Mouse (Mus musculus): Measurements from ENCODE around the gene Eif2d. TPM values are rescaled to one million over a fixed set of nuclear protein-coding genes. Genes with fewer than 3 reads are reported as not detected.

Eif2d gene
- polyA plus RNA-seq, 1 experiment from 2014 or later, result 53.6 TPM

GRCm38 (mm10) chr1:131211655-131212054 is 58.7 kb downstream of the Eif2d start:
- WGBS, result 85% methylated on average over 1 of the region's 1 CpGs
- no peak overlapping the region for H3K4me3 ChIP-seq
- no peak overlapping the region for H3K27ac ChIP-seq
- H3K27me3 ChIP-seq (replicated peaks), result no peaks in the 10 kb centered on the region
- no peaks in the 10 kb centered on the region for H3K36me3 ChIP-seq (replicated peaks)
- H3K9ac ChIP-seq, result no peak overlapping the region
- no peak for ATAC-seq (replicated peaks)
- no peak overlapping the region for H3K4me2 ChIP-seq
- H3K4me1 ChIP-seq, result 0 out of 2 replicates have a peak, but pooled peaks cover 3% of the 10 kb centered on the region
- H3K9me3 ChIP-seq, result no peaks in the 10 kb centered on the region

GRCm38 (mm10) chr1:131212956-131213355 is 60.0 kb downstream of the Eif2d start:
- no peak overlapping the region for H3K4me2 ChIP-seq
- H3K36me3 ChIP-seq (replicated peaks), result no peaks in the 10 kb centered on the region
- 0 out of 2 replicates have a peak, but pooled peaks cover 3% of the 10 kb centered on the region for H3K4me1 ChIP-seq
- ATAC-seq (replicated peaks), result no peak
- no peak overlapping the region for H3K4me3 ChIP-seq
- WGBS, result 82% methylated on average over 5 of the region's 5 CpGs
- H3K27ac ChIP-seq, result no peak overlapping the region
- no peaks in the 10 kb centered on the region for H3K9me3 ChIP-seq
- no peak overlapping the region for H3K9ac ChIP-seq
- H3K27me3 ChIP-seq (replicated peaks), result no peaks in the 10 kb centered on the region

DNA sequence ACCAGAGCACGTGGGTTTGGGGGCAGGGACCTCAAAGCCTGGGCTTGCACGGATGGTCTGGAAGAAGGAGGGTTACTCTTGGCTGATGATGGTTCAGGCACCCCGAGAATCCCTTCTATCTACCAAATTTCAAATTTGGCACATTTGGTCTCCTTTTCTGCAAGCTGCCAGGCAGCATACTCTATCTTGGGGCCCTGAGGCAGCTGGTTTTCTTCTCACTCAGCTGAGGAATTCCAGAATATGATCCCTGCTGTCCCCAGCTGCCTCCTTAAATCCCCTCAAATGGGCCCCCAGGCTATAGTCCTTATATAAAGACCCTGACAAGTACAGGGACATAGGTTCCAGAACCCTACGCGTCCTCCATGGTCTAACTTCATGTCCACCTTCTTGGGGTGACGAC is 60.4 kb downstream of the Eif2d start:
- H3K9ac ChIP-seq, result no peak overlapping the region
- H3K36me3 ChIP-seq (replicated peaks), result no peaks in the 10 kb centered on the region
- WGBS, result 78% methylated on average over 6 of the region's 6 CpGs
- ATAC-seq (replicated peaks), result no peak
- no peaks in the 10 kb centered on the region for H3K9me3 ChIP-seq
- no peak overlapping the region for H3K27ac ChIP-seq
- no peaks in the 10 kb centered on the region for H3K27me3 ChIP-seq (replicated peaks)
- H3K4me2 ChIP-seq, result no peak overlapping the region
- 0 out of 2 replicates have a peak, but pooled peaks cover 3% of the 10 kb centered on the region for H3K4me1 ChIP-seq
- no peak overlapping the region for H3K4me3 ChIP-seq

- no peak for ATAC-seq (replicated peaks)
- Histone ChIP-seq H3K9me3 (no peaks in the 10 kb centered on the region), H3K4me2 (no peak overlapping the region), H3K27ac (no peak overlapping the region), H3K4me3 (no peak overlapping the region), H3K36me3 (replicated peaks) (no peaks in the 10 kb centered on the region), H3K27me3 (replicated peaks) (no peaks in the 10 kb centered on the region), H3K4me1 (no peaks in the 10 kb centered on the region), H3K9ac (no peak overlapping the region)
- WGBS, result 86% methylated on average over 11 of the region's 11 CpGs
Measured at GRCm38 (mm10) chr1:131218933-131219332, 66.0 kb downstream of the Eif2d start.

DNA sequence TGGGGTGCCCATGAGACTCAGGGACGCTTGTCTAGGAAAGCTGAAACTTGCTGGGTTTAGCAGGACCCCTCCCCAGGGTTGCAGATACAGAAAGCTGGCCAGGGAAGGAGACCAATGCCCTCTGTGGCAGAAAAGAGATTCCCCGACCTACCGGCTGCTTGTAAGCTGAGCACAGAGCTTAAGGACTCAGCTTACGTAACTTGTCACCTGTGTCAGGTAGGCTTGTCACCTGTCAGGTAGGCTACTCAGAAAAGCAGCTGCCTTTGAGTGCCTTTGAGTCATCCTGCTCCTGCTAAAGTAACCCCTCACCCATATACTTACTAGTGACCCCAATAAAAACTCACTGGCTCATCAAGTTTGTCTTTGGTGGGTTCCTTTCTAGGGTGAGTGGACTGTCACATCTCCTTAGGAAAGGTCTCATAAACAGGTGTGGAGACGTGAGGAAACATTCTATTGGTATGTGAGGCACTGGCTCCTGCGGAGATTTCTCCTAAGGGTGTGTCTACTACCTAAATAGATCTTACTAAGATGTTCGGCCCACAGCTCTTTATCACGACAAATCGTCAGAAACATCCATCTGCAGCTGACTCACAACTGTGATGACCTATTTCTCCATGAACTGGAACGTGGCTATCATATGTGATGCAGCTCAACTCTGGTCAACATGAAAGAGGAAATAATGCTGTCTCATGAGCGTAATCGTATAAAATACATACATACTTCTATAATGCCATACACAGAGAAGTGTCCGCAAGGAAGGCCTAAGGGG is 69.0 kb downstream of the Eif2d start:
- no peaks in the 10 kb centered on the region for H3K9me3 ChIP-seq
- ATAC-seq (replicated peaks), result no peak
- no peak overlapping the region for H3K4me3 ChIP-seq
- H3K4me1 ChIP-seq, result no peaks in the 10 kb centered on the region
- H3K27me3 ChIP-seq (replicated peaks), result no peaks in the 10 kb centered on the region
- no peak overlapping the region for H3K9ac ChIP-seq
- H3K4me2 ChIP-seq, result no peak overlapping the region
- 88% methylated on average over 13 of the region's 13 CpGs for WGBS
- no peak overlapping the region for H3K27ac ChIP-seq
- no peaks in the 10 kb centered on the region for H3K36me3 ChIP-seq (replicated peaks)

DNA sequence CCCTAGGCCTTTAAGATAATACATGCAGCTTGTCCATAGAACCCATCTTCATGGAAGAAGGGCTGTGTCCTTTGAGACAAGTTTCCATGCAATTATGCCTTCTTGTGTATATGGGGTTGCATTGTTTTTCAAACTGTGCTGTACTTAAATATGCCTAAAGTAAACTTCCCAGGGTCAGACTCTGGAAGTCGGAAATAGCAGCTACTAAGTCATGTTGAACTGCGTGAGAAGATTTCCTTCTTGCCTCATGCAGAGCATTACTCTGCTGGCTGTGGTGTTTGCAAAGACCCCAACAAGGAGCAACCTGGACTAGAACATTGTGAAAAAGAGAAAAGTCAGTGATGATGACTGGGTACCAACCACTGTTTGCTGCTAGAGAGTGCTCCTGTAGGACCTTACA is 70.4 kb downstream of the Eif2d start:
- WGBS, result 90% methylated on average over 2 of the region's 2 CpGs
- no peak overlapping the region for H3K27ac ChIP-seq
- ATAC-seq (replicated peaks), result no peak
- no peaks in the 10 kb centered on the region for H3K4me1 ChIP-seq
- no peak overlapping the region for H3K9ac ChIP-seq
- H3K4me2 ChIP-seq, result no peak overlapping the region
- H3K9me3 ChIP-seq, result no peaks in the 10 kb centered on the region
- no peaks in the 10 kb centered on the region for H3K27me3 ChIP-seq (replicated peaks)
- H3K4me3 ChIP-seq, result no peak overlapping the region
- H3K36me3 ChIP-seq (replicated peaks), result no peaks in the 10 kb centered on the region

- ATAC-seq (replicated peaks), result 0 out of 2 replicates have a peak, but pooled peaks have one; percentile 27
- Histone ChIP-seq H3K4me2 (no peak overlapping the region), H3K36me3 (replicated peaks) (no peaks in the 10 kb centered on the region), H3K4me3 (no peak overlapping the region), H3K9ac (no peak overlapping the region), H3K9me3 (no peaks in the 10 kb centered on the region), H3K27me3 (replicated peaks) (no peaks in the 10 kb centered on the region), H3K4me1 (no peaks in the 10 kb centered on the region), H3K27ac (no peak overlapping the region)
- WGBS, result 28% methylated on average over 12 of the region's 12 CpGs
Measured at GRCm38 (mm10) chr1:131224848-131225471, 72.0 kb downstream of the Eif2d start.

GRCm38 (mm10) chr1:131228225-131228624 is 75.2 kb downstream of the Eif2d start:
- 70% methylated on average over 7 of the region's 7 CpGs for WGBS
- H3K9ac ChIP-seq, result no peak overlapping the region
- no peak for ATAC-seq (replicated peaks)
- no peaks in the 10 kb centered on the region for H3K9me3 ChIP-seq
- H3K27me3 ChIP-seq (replicated peaks), result no peaks in the 10 kb centered on the region
- H3K4me3 ChIP-seq, result no peak overlapping the region
- H3K36me3 ChIP-seq (replicated peaks), result no peaks in the 10 kb centered on the region
- H3K4me1 ChIP-seq, result no peaks in the 10 kb centered on the region
- H3K4me2 ChIP-seq, result no peak overlapping the region
- H3K27ac ChIP-seq, result no peak overlapping the region

GRCm38 (mm10) chr1:131228659-131229058 is 75.7 kb downstream of the Eif2d start:
- no peaks in the 10 kb centered on the region for H3K36me3 ChIP-seq (replicated peaks)
- no peak overlapping the region for H3K9ac ChIP-seq
- H3K9me3 ChIP-seq, result no peaks in the 10 kb centered on the region
- ATAC-seq (replicated peaks), result no peak
- no peaks in the 10 kb centered on the region for H3K27me3 ChIP-seq (replicated peaks)
- no peaks in the 10 kb centered on the region for H3K4me1 ChIP-seq
- H3K4me3 ChIP-seq, result no peak overlapping the region
- H3K27ac ChIP-seq, result no peak overlapping the region
- H3K4me2 ChIP-seq, result no peak overlapping the region
- WGBS, result 83% methylated on average over 5 of the region's 5 CpGs

DNA sequence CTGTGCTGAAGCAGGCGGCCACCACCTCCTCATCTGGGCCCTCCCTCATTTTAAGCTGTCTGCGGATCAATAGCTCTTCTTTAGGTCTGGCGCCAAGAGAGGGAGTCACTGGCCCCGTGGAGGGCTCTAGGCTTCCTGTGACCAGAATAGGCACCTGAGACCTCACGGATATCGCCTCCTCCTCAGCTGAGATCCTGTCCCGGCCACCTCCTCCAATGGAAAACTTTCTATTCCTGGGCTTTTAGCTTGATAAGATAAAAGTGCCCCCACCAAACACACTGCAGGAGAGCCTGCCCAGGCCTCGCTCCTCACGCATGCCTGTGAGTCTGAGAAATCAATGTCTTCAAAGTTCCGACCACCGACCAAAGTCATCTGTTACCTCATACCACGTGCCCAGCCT is 80.5 kb downstream of the Eif2d start:
- Histone ChIP-seq H3K4me2 (no peak overlapping the region), H3K27ac (no peak overlapping the region), H3K27me3 (replicated peaks) (no peaks in the 10 kb centered on the region), H3K36me3 (replicated peaks) (no peaks in the 10 kb centered on the region), H3K9me3 (no peaks in the 10 kb centered on the region), H3K4me3 (no peak overlapping the region), H3K4me1 (no peaks in the 10 kb centered on the region), H3K9ac (no peak overlapping the region)
- ATAC-seq (replicated peaks), result no peak
- 68% methylated on average over 12 of the region's 12 CpGs for WGBS

DNA sequence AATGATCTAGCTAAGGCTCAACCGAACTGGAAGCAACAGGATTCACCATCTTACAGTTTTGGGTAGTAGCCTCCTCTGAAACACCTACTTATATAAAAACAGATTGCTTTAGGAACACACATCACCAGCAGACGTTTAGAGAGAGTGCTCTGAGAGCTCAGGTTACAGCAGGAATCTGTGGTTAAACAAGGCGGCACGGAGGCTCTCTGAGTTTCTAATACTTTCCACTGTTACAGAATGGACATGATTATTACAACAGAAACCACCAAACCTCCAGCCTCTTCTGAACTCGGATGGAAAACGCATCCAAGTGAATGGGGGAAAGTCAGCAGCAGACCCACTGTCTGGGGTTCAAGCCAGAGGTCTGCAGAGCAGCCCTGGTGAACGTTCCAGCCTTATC is 83.1 kb downstream of the Eif2d start:
- ATAC-seq (replicated peaks), result no peak
- 76% methylated on average over 7 of the region's 7 CpGs for WGBS

More for the DNA sequence above, 83.1 kb downstream of the Eif2d start:
- Histone ChIP-seq H3K36me3 (replicated peaks) (no peaks in the 10 kb centered on the region), H3K4me3 (no peak overlapping the region), H3K4me1 (peaks cover 18% of the 10 kb centered on the region), H3K9me3 (no peaks in the 10 kb centered on the region), H3K9ac (no peak overlapping the region), H3K27me3 (replicated peaks) (no peaks in the 10 kb centered on the region), H3K27ac (no peak overlapping the region), H3K4me2 (no peak overlapping the region)
